Mouse (Mus musculus) cerebellum, postnatal 14 days (tissue): ENCODE measurements at regions not wholly inside any gene's neighbourhood (a gene's known extent, or its start where the extent isn't known, plus 50 kb on each side); places are given as distances from the start of the nearest gene placed in this dataset.

Experiments used
- DNase-seq, 2 experiments: peaks; one replicate each; pipeline ENCODE4 v3.0.0; 2021; ENCODE audit warnings: mixed read lengths in 2 of 2

DNA sequence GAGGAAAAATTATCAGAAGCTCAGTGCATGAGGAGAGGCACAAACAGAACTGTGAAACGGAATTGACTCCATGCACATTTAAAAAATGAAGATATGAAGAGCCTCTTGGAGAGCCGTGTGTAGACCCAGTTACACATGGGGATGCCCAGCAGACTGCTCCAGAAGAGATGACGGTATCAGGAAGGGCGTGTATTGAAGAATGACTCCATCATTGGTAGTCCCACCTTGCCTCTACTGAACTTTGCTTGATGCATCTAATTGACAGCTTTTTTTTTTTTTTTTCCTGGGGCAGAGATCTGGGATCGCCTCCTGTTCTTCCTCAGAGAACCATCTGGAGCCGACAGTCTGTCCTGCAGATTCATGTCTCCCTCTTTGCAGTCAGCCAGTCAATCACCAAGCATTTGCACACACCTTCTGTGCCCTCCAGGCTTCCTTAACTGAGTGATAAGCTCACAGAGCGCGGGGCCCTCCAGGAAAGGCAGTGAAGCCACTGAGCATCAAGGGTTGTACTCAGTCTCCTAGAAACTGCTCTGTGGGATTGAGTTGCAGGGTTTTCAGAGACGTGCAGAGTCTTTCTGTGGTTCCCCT, 57.6 kb upstream of the D1Pas1 start:
- DNase-seq, result peak in 1 of 2 experiments; percentile 38

DNA sequence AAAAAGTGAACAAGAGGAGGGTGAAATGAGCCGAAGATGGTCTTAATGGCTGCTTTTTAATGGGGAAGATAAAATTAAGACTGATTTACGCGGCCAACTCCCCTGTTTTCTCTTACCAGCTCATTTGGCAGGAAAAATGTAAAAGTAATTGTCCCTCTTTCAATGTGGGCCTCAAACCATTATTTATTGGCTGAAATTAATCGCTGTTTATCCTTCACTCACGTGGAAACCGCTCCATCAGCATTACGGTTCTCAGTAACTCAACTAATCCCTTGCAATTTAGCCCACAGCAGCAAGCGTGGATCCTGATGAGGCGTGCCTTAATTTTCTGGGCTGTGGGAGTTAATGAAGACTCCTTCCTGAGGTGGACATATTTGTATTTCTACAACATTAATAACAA, 58.1 kb upstream of the D1Pas1 start:
- DNase-seq, result no peak

DNA sequence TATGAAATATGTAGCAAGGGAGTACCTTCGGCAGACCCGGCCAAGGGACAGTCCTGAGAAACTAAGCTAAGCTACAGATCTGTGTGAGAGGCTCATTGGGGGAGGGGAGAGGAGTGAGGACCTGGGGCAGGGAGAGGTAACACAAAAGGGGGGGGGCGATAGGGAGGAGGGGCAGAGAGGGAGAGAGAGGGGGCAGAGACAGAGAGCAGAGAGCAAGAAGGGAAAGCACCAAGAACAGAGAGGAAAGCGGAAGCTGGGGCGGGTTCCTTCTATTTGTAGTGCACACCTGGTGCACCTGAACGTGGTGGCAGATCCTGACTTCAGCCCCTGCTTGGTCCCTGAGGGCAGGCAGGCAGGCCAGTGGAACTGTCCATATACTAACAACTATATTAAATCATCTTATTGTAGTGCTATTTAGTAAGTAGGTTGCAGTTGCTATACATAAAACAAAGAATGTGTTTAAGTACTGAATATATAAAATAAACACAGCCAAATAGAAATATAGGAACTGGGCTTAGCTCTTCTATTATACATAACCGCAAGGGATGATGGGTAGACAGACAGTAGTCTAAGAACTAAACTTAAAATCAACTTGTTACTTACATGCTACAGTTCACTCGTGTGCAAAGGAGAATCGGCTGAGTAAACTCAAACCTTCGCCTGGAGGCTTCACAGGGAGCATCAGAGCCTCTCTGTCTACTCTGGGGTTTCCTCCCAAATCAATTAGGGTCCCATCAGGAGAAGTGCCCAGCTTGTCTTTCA, 59.6 kb upstream of the D1Pas1 start:
- DNase-seq, result no peak

DNA sequence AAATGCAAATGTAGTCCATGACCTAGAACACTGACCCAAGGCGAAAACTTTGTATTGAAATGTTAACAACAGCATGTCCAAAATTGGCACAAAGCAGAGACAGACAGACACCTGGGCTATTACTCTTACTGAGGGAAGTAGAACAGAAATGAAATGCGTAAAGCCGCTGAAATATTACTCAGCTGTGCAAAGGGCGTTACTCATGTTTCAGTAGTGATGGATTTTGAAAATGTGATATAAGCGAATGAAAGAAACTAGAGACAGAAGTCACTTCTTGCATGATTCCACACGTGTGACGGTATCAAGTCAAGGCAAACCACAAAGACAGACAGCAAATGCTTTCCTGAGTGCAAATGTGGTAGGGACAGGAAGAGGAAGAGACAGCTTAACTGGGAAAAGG, 61.3 kb upstream of the D1Pas1 start:
- DNase-seq, result no peak

DNA sequence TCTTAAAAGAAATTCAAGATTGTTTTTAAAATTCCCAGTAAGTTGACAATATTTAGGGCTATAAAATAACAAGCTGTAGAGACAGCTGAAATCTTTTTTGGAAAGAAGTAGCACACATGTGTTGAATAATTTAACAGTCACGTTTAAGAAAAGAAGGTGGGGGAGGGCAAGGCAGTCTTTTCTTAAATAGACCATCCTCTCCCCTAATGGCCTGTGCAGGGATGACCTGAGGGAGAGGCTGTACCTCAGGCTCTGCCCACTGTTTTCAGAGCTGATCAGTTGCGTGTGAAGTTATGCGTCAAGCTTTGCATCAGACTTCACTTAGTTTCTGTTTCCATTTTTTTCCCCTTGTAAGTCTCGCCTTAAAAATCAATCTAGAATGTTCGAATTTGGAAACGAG, 65.7 kb upstream of the D1Pas1 start:
- no peak for DNase-seq

DNA sequence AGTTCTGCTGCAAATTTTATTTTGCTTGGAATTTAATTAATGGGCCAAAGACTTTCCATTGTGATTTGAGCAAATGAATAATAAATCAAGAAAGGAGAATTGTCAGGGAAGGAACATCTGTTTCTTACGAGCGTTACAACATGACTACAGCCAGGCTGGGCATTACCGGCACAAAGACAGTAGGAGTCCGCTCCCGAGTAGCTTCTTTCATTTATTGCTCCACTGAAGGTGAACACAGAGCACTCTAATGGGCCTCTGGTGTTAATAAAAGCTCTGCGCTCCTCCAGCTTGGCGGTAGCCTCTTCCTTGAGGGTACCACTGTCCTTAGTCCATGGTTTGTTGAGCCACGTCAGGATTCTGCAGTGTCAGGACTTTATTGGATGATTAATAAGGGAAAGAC, 69.0 kb upstream of the D1Pas1 start:
- DNase-seq, result no peak

GRCm38 (mm10) chr1:186889584-186889852, 77.7 kb upstream of the D1Pas1 start:
- no peak for DNase-seq

GRCm38 (mm10) chr1:186888767-186889583, 78.2 kb upstream of the D1Pas1 start:
- DNase-seq, result no peak

DNA sequence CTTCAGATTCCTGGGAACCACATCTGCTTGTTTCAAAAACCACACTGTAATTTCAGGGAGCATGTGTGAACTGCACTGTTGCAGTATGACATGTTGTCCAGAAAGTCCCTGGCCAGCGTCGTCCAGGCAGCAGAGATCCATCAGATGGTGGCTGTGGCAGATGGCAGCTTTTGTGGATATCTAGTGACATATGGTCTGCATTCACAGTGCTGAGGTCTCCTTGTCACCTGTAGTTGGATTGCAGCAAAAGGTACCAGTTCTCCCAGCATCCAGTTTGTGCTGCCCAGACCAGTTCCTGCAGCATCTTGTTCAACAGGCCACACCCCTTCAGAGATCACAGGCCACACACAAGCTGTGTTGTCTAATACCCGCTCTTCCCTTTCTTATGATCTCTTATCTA, 80.1 kb upstream of the D1Pas1 start:
- peak; percentile 51 to 67 for DNase-seq

DNA sequence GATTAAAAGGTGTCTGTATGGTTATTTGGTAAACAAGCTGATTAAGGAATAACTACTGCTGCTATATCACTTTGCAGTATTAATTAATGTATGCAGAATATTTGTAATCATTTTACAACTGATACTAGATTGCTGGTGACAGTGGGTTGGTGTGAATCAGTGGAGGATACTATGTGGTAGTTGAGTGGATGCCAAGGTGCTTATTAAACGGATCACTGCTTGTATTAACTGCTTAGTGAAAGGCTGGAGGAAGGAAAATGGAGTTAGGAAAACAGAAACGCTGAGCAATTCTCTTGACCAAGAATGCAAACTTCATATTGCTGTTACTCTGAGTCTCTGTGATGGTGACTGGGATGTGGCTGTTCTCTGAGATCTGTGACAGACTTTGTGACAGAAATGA, 86.8 kb upstream of the D1Pas1 start:
- DNase-seq, result peak; percentile 13 to 31

DNA sequence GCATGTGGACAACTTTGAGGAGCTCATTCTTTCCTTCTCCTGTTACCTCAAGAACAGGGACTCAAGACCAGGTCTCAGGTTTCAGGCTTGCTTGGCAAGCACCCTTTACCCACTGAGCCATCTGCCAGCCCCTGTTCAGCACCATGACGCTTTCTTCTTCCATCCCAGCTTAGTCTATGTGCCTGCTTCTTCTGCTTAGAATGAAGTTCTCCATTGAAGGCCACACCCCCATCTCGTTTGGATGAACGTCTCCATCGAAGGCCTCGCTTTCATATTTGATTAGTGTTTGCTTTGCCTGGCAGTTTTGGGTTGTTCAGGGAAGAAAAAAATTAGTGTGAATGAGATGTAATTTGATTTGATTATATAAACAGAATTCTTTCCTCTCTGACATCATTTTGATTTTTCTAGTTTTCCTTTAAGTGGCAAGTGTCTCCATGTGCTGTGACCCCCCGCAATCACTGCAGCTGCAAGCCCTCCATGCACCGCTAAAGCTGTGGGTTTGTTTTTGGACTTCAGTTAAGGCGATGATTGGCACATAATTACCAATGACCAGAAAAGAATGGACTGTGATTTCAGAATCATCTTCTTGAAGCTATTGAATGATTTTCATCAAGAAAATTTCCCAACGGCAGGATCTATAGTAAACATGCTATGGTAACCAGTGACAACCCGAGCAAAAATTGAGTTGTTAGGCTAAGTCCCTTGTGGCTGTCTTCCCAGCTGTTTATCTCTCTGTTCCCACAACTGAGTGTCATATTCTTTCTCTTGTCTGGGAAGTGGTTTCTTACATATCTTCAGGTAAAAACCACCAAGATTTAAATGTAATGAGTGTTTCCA, 106.4 kb upstream of the D1Pas1 start:
- peak; percentile 3 to 7 for DNase-seq

DNA sequence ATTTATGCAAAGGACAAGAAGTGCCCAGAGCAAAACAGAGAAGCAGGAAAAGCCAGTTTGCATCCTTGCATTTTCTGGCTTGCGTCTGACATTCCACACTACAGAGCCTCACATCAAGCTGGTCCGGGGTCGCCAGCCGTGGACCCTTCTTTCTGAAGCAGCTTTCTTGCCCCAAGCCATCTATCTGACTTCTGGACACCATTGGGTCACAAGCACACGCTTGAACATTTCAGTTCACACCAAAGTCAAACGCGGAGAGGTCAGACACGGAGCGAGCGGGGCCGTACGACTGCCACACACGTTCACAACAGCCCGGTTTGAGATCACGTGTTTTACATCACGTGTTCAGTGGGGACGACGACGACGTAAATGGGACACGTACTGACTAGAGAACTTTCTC, 108.9 kb upstream of the D1Pas1 start:
- DNase-seq, result no peak

- no peak for DNase-seq
These were observed 106.4 kb upstream of the Rrp15 start for GRCm38 (mm10) chr1:186855474-186856036.

- no peak for DNase-seq
These were observed 96.1 kb upstream of the Rrp15 start for GRCm38 (mm10) chr1:186845256-186845655.

DNA sequence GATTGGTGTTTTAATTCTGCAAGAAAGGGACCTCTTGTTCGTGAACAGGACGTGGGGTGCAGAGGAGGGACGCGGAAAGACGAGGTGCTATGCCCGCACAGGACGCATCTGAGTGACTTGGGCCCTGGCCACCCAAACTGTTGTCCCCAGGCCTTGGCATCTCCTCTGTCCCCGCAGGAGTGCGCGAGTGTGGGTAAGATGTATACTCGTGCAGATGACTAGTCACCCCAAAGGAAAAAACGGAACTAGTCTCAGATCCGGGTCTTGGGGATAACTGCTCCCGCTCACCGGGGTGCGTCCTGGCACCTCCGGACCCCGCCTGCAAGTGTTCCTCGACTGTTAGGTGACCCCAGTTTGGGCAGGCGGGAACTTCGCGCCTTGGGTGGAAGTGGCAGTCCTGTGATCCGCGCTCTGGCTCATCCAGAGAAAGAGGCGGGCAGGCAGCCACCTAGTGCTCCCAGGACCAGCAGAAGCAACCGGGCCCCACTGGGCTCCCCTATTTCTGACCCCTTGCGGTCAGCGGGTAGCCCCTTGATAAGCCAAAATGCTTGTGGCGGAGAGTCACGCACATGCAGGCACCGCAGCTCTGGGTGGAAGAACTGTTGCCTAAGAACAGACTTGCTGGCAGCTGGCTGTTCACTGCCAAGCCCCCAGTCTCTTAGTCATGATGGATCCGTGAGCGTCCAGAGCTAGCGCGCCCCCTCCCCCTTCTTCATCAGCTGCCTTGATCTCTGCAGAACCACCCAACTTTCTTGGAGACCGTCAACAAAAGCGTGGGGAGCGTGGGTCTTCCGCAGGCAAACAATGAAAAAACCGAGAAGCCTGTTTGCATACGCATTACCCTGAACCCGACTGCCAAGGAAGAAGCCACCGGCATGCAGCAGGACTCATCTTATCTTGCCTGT, 85.0 kb upstream of the Rrp15 start:
- DNase-seq, result peak; percentile 48 to 58

- peak; percentile 33 to 38 for DNase-seq
These were observed 84.3 kb upstream of the Rrp15 start for GRCm38 (mm10) chr1:186833441-186833895.

GRCm38 (mm10) chr1:186827773-186828172, 78.6 kb upstream of the Rrp15 start:
- peak; percentile 48 to 63 for DNase-seq

DNA sequence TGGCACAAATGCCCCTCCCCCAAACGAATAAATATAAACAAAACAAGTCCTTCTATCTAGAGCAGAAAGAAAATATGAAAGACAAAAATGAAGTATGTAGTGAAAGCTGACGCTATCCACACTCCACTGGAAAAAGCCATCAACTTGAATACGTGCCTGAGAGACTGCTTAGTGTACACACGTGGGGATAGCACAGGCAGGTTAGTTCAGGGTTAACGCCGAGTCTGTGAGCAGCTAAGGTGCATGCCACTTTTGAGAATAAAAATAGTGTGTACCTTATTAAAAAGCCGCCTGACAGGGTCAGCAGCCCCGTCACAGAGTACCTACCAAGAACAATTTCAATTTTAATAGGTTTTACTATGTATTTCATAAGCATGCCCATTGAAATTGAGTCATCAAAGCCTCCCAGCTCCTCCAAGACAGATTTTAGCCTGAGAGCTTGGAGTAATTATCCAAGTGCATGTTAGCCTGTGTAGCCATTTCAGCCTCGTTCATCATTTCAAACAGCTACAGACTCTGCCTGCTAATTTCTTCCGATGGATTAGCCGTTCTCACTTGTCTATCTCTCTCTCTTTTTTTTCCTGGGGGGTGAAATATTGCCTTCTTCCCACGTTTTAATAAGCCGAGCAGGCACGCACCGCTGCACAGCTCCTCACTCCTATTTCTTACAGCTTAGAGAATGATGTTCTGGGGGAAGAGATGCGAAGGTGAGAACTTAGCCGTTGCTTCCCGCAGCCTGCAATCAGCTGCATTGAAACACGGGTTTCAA, 59.2 kb upstream of the Rrp15 start:
- no peak for DNase-seq

DNA sequence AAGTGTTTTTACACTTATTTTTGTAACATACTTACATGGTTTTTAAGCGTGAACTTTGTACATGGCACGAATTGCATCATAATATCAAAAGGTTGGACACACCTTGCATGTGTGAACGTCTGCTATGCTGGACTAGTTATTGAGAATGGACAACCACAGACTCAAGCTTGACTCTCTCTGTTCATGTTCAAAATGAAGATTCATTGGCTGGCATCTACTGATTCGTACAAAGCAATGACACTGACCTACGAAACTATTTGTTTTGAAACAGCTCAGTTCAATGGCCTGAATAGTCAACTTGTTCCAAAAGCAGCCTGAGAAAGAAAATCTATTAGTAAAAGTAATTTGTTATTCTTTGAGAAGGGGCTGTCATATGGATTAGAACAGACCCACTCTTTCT, 55.3 kb upstream of the Rrp15 start:
- no peak for DNase-seq
